Mouse (Mus musculus) spleen, postnatal 36 days (tissue): Measurements from ENCODE around the gene Ankfn1.

Experiments
- DNase-seq, 2 experiments: peaks; one replicate each; pipeline ENCODE4 v3.0.0; 2022; ENCODE audit warnings: low spot score in 2 of 2, mixed read lengths in 1 of 2

Ankfn1 gene

DNA sequence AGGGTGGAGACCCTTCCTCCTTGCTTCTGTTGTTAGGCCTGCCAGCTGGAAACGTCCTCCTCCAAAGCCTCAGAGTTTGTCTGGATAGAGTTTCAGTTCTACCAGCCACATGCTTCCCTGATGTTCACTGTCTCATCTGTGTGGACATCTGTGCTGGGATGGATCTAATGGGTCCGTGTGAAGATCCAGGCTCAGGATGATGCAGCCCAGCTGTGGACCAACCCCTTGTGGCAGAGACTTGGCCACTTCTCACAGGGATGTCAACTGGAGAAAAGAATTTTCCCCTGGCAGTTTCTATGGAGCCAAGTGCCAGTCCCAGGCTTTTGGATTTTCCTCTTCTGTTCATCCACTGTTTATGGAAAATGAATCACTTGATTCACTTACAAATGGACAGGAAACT is 100.5 kb downstream of the Ankfn1 start:
- no peak for DNase-seq

DNA sequence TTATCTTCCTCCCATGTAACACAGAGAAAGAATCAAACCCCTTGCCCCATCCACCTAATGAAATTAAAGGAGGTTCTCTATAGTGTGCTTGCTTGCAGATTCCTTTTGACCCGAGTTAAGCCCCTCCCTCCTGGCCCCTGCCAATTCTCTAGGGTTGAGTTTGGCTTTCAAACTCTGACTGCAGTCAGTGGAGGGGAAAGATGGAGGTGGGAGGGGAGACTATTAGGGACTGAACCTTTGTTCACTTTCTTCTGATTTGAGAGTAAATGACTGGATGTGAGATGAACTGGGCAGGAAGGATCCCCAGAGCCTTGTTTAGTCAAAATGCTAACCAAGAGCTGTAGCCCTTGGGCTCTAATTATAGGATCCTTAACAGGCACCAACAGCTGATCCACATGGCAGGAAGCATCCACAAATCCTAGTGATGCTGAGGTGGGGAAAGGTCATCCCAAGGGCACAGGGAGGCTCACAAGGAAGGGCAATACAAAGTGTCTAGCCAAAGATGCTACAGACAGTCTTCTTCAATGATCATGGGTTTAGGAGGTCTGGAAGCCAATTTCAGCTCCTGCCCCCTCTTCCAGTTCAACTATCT is 103.4 kb downstream of the Ankfn1 start:
- no peak for DNase-seq

DNA sequence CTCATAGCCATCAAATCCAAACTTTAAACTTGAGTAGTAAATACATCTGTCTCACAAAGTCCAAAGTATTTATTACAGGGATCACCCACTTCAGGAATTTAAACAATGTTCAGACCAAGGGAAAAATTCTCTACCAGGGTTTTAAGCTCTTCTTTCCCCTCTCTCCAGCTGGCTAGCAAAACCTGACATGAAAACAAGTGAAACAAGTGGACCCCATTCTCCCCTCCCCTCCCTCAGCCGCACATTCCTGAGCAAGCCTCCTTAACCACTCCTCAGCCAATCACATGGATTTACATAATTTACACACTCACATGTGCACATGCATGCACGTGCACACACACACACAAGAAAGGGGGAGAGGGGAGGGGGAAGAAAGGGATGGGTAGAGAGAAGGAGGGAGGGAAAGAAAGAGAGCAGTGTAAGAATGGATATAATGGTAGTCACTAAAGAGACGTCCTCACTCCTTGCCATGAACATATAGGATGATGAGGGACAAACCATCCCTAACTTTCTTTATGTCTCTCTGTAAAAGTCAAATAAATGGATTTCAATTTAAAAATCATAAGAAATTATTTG is 104.9 kb downstream of the Ankfn1 start:
- DNase-seq = no peak

DNA sequence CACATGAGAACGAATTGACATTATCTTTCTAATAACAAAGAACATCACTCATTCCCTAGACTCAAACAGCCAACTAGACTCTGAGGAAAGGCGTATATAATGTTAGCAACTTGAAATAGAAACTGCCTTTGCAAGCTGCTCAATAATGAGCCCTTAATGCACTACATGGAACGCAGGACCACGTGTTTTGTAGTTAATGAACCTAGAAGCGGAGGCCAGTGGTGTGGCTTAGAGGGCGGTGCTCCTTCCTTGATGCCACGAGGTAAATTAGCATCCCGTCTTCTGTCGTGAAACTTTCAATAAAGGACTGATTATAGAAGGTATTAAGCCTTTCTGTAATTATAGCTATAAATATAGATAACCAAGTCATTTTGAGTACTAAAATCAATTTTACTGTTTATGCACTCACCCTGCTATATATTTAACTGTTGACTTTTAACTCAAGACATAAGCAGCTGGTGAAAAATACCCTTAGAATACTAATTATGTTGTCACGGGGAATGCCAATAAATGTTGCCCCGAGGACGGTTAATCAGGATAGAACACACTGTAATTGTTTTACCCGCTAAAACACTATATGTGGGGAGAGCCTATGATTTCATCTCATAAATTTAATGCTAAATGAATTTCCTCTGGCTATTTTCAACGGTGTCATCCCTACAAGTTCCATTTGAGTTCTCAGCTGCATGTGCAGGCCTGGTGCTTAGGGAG is 112.1 kb downstream of the Ankfn1 start:
- no peak for DNase-seq

DNA sequence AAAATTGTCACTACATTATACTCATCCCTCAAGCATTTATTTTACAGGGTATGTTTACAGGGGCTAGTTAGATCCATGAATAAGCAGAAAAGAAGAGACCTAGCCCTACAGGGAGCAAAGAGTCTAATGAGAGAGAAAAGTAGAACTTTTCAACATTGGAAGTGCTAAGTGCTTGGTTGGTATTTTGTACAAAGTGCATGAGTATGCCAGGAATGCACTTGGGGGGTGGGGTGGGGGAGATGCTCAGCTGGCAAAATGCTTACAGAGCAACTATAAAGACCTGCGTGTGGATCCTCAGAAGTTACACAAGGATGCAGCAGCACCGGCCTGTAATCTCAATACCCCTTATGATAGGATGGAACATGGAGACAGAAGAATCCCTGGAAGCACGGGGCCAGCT is 118.4 kb downstream of the Ankfn1 start:
- no peak for DNase-seq

DNA sequence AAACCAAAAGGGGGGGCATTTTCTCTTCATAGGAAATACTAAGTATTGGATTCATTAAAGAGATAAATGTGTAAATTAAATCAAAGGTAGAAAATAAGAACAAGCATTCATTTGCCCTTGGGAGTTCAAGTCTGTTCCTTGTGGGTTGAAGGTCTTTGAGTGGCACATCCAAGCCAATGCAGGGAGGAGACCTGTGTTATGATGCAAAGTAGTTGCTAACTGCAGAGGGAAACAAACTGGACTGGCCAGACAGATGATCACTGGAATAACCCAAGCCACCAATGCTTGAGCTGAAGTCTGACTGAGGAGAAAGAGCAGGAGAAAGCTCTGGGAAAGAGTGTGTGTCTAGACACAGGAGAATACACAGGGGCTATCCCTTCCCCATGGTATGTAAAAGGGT is 120.9 kb downstream of the Ankfn1 start:
- no peak for DNase-seq

GRCm38 (mm10) chr11:89635740-89636139 is 141.7 kb downstream of the Ankfn1 start:
- no peak for DNase-seq

DNA sequence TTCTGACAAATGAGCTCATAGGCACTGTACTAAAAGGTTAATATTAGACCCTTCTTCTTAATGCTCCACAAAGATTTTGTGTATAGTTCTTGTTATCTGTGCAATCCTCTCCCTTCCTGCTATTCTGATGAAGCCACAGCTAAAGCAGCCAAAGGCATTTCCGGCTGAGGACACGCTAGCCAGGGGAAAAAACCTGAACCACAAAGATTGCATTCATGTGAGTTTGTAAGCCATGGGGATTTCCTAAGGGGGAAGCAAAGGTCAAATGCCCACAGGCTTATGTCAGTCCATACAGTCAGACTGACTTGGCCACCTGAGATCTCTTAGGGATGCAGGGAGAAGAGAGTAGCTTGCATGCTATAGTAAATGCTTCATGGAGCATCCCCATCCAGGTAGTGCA is 146.1 kb downstream of the Ankfn1 start:
- no peak for DNase-seq

- no peak for DNase-seq
Measured at GRCm38 (mm10) chr11:89628562-89628961, 148.9 kb downstream of the Ankfn1 start.

DNA sequence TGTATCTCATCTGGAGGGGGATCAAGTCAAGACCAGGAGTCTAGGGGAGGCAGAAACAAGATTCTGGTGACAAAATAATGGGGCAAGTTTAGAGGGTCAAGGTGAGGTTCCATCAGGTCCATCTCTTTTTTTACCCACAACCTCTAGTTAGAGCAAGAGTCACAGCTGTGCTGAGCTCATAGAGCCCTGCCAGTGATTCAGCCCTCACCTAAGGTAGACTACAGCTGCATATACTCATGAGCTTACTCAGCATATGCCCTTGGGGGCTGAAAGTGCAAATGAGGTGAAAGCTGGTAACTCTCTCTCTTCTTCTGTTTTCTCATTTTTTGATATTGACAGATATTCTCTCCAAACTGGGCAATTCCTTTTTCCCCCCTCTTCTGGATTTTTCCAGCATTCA is 150.2 kb downstream of the Ankfn1 start:
- no peak for DNase-seq

GRCm38 (mm10) chr11:89623698-89624445 is 153.6 kb downstream of the Ankfn1 start:
- no peak for DNase-seq

DNA sequence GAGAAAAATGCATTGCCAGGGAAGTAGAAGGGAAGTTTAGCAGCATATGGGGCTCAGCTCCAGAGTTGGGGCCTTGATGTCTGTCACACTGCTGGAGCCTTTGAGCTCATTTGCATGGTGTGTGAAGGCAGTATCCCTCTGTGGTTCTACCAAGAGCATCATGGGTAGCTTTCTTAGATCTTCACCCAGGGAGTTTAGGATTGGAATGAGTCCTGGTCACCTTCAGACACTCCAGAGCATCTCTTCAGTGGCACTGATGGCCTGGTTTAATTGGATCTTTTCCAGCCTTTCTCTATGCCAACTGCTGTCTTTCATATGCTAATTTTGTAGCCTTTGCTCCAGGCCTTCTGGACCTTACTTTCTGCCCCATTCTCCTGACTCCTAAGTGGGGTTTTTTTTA is 157.5 kb downstream of the Ankfn1 start:
- no peak for DNase-seq

- DNase-seq = no peak
Measured at GRCm38 (mm10) chr11:89615806-89616205, 161.6 kb downstream of the Ankfn1 start.

- DNase-seq = no peak
Measured at GRCm38 (mm10) chr11:89611596-89611995, 165.9 kb downstream of the Ankfn1 start.

DNA sequence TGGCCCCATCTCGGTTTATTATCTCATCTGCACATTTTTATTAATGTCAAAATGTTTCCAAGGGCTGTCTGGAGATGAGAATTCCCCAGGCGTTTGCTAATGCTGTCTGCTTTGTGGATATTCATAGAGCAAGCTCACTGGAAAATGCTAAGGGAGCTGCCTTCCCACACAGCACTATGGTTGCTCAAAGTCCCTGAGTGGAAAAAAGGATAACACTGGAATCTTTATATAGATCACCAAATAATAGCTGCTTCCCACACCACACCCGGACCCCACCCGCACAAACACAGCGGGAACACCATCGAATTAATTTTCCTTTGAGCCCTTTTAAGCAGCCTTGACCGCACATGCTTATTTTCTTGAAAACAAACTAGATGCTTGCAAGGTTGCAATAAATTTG is 169.4 kb downstream of the Ankfn1 start:
- DNase-seq = no peak

DNA sequence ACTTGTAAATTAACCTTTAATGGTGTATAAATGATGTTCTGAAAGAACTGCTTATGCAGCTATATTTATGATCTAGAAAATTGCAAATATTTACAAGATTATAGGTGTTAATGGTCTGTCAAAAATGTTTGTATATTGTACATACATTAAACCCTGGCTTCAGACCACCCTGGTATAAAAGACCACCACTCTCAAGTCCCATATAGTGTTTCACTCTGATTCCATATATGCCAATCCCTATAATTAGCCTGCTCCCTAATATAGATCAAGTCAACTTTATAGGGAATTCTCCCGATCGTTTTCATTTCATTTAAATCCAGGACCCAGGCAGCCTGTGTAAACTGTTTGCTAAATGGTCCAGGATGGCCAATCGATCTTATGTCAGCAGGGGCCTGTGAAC is 170.2 kb downstream of the Ankfn1 start:
- no peak for DNase-seq

- DNase-seq = no peak
Measured at GRCm38 (mm10) chr11:89606346-89606745, 171.1 kb downstream of the Ankfn1 start.

- DNase-seq = no peak
Measured at GRCm38 (mm10) chr11:89602966-89603365, 174.5 kb downstream of the Ankfn1 start.

DNA sequence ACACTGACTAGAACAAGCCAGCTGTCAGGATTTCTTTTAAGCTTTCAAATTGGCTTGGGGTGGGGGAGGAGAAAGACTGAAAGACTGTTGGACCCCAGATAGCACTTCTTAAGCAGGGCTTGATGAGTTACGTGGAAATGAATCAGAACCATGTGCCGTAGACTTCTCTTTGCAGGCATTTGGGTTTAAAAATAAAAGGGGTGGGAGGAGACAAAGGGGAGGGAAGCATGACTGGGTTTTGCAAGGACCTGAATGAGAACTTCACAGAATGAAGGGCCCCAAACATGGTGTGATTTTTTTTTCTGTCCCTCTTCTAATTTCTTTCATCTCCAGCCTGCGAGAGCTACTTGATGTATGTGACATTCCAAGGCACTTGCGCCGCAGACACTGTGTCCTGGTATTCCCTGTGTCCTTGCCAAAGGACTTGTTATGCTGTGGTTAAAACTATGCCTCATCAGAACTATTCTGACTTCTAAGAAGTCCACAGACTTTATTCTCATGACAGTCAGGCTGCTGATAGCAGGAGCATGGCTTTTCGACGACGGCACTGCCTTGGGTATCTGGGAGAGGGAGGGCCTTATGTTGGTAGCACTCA is 176.4 kb downstream of the Ankfn1 start:
- no peak for DNase-seq

DNA sequence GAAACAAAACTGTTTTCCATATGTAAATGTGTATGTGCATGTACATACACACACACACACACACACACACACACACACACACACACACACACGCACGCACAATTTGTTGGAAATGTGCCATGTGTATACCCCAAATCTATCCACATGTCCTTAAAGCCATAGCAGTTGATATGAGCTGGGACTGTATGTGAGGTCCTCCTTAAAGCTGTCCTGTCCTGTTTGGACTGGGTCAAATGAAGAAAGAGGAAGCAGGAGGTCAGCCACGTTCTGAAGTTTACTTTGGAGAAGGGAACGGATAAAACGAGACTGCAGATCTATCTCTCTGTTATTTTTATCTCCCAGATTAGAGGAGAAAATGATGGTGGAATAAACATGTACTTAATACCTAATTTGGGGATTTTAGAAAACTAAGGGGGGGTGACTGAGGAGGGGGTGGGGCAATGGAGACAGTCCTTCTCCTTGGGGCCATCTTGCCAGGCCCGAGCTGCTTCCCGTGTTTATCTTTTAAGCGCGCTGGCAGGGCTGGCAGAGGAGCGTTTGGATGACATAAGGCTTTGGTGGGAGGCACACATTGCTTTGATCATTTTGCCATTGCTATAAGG is 187.1 kb downstream of the Ankfn1 start:
- no peak for DNase-seq

- DNase-seq = no peak
Measured at GRCm38 (mm10) chr11:89586341-89586740, 191.1 kb downstream of the Ankfn1 start.

DNA sequence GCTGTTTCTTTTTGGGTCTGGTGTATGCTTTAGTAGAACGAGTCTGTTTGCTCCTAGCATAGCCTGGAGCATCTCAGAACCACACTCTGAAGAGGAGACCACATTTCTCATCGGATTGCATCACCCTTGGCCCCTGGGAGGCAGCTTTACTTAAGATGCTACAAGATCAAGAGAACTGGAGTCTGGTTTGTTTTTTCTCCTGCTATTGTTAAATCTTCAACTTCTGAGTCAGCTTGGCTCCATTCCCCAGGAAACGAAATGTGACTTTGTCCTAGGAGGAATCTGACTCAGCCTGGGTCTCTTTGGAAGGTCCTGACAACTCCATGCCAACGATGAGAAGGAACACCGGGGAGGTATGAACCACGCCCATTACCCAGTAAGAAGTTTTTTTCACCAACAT is 197.6 kb downstream of the Ankfn1 start:
- DNase-seq = no peak
